Mouse (Mus musculus) CH12.LX (cell line): ENCODE data around the gene Teddm2.

Source experiments
- CHD2 ChIP-seq: IDR thresholded peaks from 2 replicates; pipeline ENCODE4 v1.6.1; 2011; ENCODE audit warnings: low read length, improper control_type of control experiment
- CTCF ChIP-seq, 2 experiments: IDR thresholded peaks in 1 of 2; conservative IDR thresholded peaks in 1 of 2; 2 replicates each; pipeline ENCODE4 v1.5.1; 2011 to 2012; ENCODE audit warnings: low read depth in 2 of 2, low read length in 2 of 2, improper control_type of control experiment in 1 of 2, inconsistent platforms in 1 of 2, mild to moderate bottlenecking in 1 of 2, moderate library complexity in 1 of 2
- EP300 ChIP-seq: IDR thresholded peaks from 2 replicates; pipeline ENCODE4 v1.6.1; 2011; ENCODE audit warnings: low read length, improper control_type of control experiment
- ETS1 ChIP-seq: conservative IDR thresholded peaks from 2 replicates; pipeline ENCODE4 v1.6.1; 2012; ENCODE audit warnings: low read depth, mild to moderate bottlenecking, inconsistent platforms, low read length, improper control_type of control experiment, moderate library complexity
- HCFC1 ChIP-seq: IDR thresholded peaks from 2 replicates; pipeline ENCODE4 v1.6.1; 2012; ENCODE audit warnings: low read depth, mild to moderate bottlenecking, inconsistent platforms, low read length, improper control_type of control experiment
- IRF4 ChIP-seq: IDR thresholded peaks from 2 replicates; pipeline ENCODE4 v1.6.1; 2014; ENCODE audit warnings: low read depth, mild to moderate bottlenecking, inconsistent platforms, low read length, improper control_type of control experiment
- MXI1 ChIP-seq: IDR thresholded peaks from 2 replicates; pipeline ENCODE4 v1.6.1; 2011; ENCODE audit warnings: mild to moderate bottlenecking, low read depth, low read length, improper control_type of control experiment
- MYC ChIP-seq: IDR thresholded peaks from 2 replicates; pipeline ENCODE4 v1.6.1; 2011; ENCODE audit warnings: low read depth, mild to moderate bottlenecking, improper control_type of control experiment, low read length
- PAX5 ChIP-seq: IDR thresholded peaks from 2 replicates; pipeline ENCODE4 v1.6.1; 2012; ENCODE audit warnings: low read length, inconsistent platforms, mixed read lengths
- POLR2A ChIP-seq: IDR thresholded peaks from 2 replicates; pipeline ENCODE4 v1.6.1; 2011; ENCODE audit warnings: low read depth, mild to moderate bottlenecking, improper control_type of control experiment, low read length
- POLR2AphosphoS2 ChIP-seq: IDR thresholded peaks from 2 replicates; pipeline ENCODE4 v1.6.1; 2011; ENCODE audit warnings: low read depth, low read length, improper control_type of control experiment
- SIN3A ChIP-seq: IDR thresholded peaks from 2 replicates; pipeline ENCODE4 v1.6.1; 2012; ENCODE audit warnings: low read length, improper control_type of control experiment, inconsistent platforms
- ZC3H11A ChIP-seq: IDR thresholded peaks from 2 replicates; pipeline ENCODE4 v1.6.1; 2012; ENCODE audit warnings: low read depth, mild to moderate bottlenecking, inconsistent platforms, low read length, improper control_type of control experiment
- ZMIZ1 ChIP-seq: IDR thresholded peaks from 2 replicates; pipeline ENCODE4 v1.6.1; 2012; ENCODE audit warnings: low read depth, mild to moderate bottlenecking, inconsistent platforms, low read length, improper control_type of control experiment

DNA sequence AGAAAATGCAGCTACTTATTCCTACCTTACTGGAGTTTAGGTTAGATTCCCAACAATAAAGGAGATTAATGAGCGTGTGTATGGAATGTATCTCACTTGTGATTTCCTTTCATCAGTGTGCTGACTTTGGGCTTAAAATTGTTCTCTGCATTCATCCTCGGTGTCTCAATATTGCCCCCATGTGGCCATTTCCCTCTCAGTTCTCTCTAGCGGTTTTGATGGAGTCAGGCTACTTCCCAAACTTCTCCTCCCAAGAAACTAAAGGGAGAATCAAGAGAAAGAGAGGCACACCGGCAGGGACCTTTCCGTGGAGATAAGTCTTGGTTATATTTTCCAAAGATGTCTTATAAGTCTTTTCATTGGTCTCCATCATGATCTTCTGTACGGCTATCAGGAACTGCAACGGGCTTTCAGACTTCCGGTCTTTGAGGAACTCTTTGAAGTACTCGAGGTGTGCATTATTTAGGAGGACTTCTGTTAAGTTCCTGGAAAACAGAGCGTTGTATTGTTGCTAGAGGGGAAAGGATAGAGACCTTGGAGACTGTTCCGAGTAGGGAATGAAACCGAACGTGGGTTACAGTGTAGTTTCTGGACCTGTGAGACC is 92.5 kb downstream of the Teddm2 start:
- TF ChIP-seq CTCF (conservative IDR thresholded peaks at IDR 0.05 in 1 of 2, IDR thresholded peaks at IDR 0.05 in 1 of 2; ENCODE audit: low read depth in 2 of 2, low read length in 2 of 2) (peak; percentile 65 to 91), MXI1 (no peak), ETS1 (0 out of 2 replicates have a peak, but pooled peaks have one; percentile 11), POLR2A (no peak), PAX5 (no peak), SIN3A (no peak), HCFC1 (0 out of 2 replicates have a peak, but pooled peaks have one; percentile 40), EP300 (no peak), ZC3H11A (no peak; the same call in 1 of the 2 replicates), POLR2AphosphoS2 (no peak), ZMIZ1 (no peak), CHD2 (no peak), MYC (no peak), IRF4 (peak; percentile 10; the same call in 1 of the 2 replicates)
